Mouse (Mus musculus) gastrocnemius, postnatal 36 days (tissue): ENCODE measurements around the gene Ubap1. TPM values are rescaled to one million over a fixed set of nuclear protein-coding genes. Genes with fewer than 3 reads are reported as not detected.

Experiments used
- DNase-seq, 2 experiments: peaks; one replicate each; pipeline ENCODE4 v3.0.0; 2022
- intact Hi-C: fragments of 180-260 bp; cut with DNase I; formaldehyde crosslinking; loops from one replicate; pipeline ENCODE4 v1.15.1; 2025
- total RNA-seq, 2 experiments: library from RNA; stranded (reverse); gene quantifications; 2 replicates each; pipeline ENCODE4 v1.2.3; 2021

The Ubap1 gene
- total RNA-seq, 2 experiments from 2014 or later, result 33.9 to 35.5 TPM

- intact Hi-C loops, result no loop called here
- no peak for DNase-seq
These were observed 399 bp downstream of the Ubap1 start for GRCm38 (mm10) chr4:41349199-41349591.

GRCm38 (mm10) chr4:41352758-41353157 lies 4.0 kb downstream of the Ubap1 start:
- intact Hi-C loops, result no loop called here

GRCm38 (mm10) chr4:41353265-41353664 lies 4.5 kb downstream of the Ubap1 start:
- no peak for DNase-seq
- intact Hi-C loops, result no loop called here

More at GRCm38 (mm10) chr4:41352758-41353157, 4.0 kb downstream of the Ubap1 start:
- no peak for DNase-seq

- intact Hi-C loops, result loop anchor here (5.0 kb wide), 1 partner anchor 45 kb away; the partner anchor contains the start of gene Dcaf12
- no peak for DNase-seq
These were observed 8.4 kb downstream of the Ubap1 start for GRCm38 (mm10) chr4:41357154-41357553.

GRCm38 (mm10) chr4:41358669-41359068 lies 9.9 kb downstream of the Ubap1 start:
- intact Hi-C loops, result loop anchor here (5.0 kb wide), 1 partner anchor 46 kb away; the partner anchor contains the start of gene Dcaf12
- DNase-seq, result no peak

- no peak for DNase-seq
- intact Hi-C loops, result loop anchor here (5.0 kb wide), 1 partner anchor 47 kb away; the partner anchor contains the start of gene Dcaf12
These were observed 10.6 kb downstream of the Ubap1 start for GRCm38 (mm10) chr4:41359358-41359757.

GRCm38 (mm10) chr4:41361059-41361458 lies 12.3 kb downstream of the Ubap1 start:
- DNase-seq, result no peak
- intact Hi-C loops, result no loop called here

- DNase-seq, result no peak
- intact Hi-C loops, result no loop called here
These were observed 19.4 kb downstream of the Ubap1 start for GRCm38 (mm10) chr4:41368198-41368597.

- no peak for DNase-seq
- intact Hi-C loops, result no loop called here
These were observed 21.1 kb downstream of the Ubap1 start for GRCm38 (mm10) chr4:41369702-41370437.

GRCm38 (mm10) chr4:41377567-41377966 lies 28.8 kb downstream of the Ubap1 start:
- DNase-seq, result no peak
- intact Hi-C loops, result no loop called here

- intact Hi-C loops, result loop anchor here (10.0 kb wide), 1 partner anchor 247 kb away; the partner anchor contains the start of gene Ube2r2
- no peak for DNase-seq
These were observed 32.6 kb downstream of the Ubap1 start for GRCm38 (mm10) chr4:41381213-41381950.

- DNase-seq, result no peak
- intact Hi-C loops, result loop anchor here (5.0 to 10.0 kb wide), 2 partner anchors 159 to 252 kb away; partner anchors contain the start of gene Ube2r2
These were observed 37.7 kb downstream of the Ubap1 start for GRCm38 (mm10) chr4:41386412-41386975.

- peak in 1 of 2 experiments; percentile 32 for DNase-seq
- intact Hi-C loops, result loop anchor here (5.0 to 10.0 kb wide), 2 partner anchors 161 to 253 kb away; partner anchors contain the start of gene Ube2r2
These were observed 39.1 kb downstream of the Ubap1 start for GRCm38 (mm10) chr4:41387755-41388469.

- intact Hi-C loops, result loop anchor here (5.0 to 10.0 kb wide), 2 partner anchors 161 to 254 kb away; partner anchors contain the start of gene Ube2r2
- no peak for DNase-seq
These were observed 39.8 kb downstream of the Ubap1 start for GRCm38 (mm10) chr4:41388616-41389015.

- DNase-seq, result no peak
- intact Hi-C loops, result loop anchor here (5.0 to 10.0 kb wide), 2 partner anchors 162 to 254 kb away; partner anchors contain the start of gene Ube2r2
These were observed 40.4 kb downstream of the Ubap1 start for GRCm38 (mm10) chr4:41389240-41389639.

GRCm38 (mm10) chr4:41390122-41390521 lies 41.3 kb downstream of the Ubap1 start:
- peak; percentile 79 to 82 for DNase-seq

GRCm38 (mm10) chr4:41391015-41391414 lies 42.2 kb downstream of the Ubap1 start:
- no peak for DNase-seq
- intact Hi-C loops, result loop anchor here (5.0 kb wide), 2 partner anchors 69 to 104 kb away; no protein-coding TSS in a partner anchor

More at GRCm38 (mm10) chr4:41390122-41390521, 41.3 kb downstream of the Ubap1 start:
- intact Hi-C loops, result loop anchor here (5.0 kb wide), 2 partner anchors 68 to 103 kb away; no protein-coding TSS in a partner anchor

GRCm38 (mm10) chr4:41394651-41395050 lies 45.9 kb downstream of the Ubap1 start:
- intact Hi-C loops, result loop anchor here (5.0 kb wide), 2 partner anchors 72 to 107 kb away; no protein-coding TSS in a partner anchor
- DNase-seq, result no peak

- no peak for DNase-seq
- intact Hi-C loops, result no loop called here
These were observed 49.6 kb downstream of the Ubap1 start for GRCm38 (mm10) chr4:41398353-41398752.

- intact Hi-C loops, result no loop called here
These were observed 51.1 kb downstream of the Ubap1 start for GRCm38 (mm10) chr4:41399904-41400303.

More at GRCm38 (mm10) chr4:41399904-41400303, 51.1 kb downstream of the Ubap1 start:
- DNase-seq, result peak; percentile 62 to 69
